Mouse (Mus musculus) stomach, postnatal 0 days (tissue): ENCODE results near the gene Rtl10. TPM values are rescaled to one million over a fixed set of nuclear protein-coding genes. Genes with fewer than 3 reads are reported as not detected.

Experiments used
- ATAC-seq: fragments of 200-750 bp; cut with Nextera tagmentation; 2 replicates; pipeline ENCODE4 v1.8.0; 2017; ENCODE audit not compliant: low FRiP score, low TSS enrichment
- DNase-seq: peaks from one replicate; pipeline ENCODE4 v3.0.0-alpha.2; 2016; ENCODE audit warnings: low spot score
- H3K27ac ChIP-seq: fragments of 300-500 bp; sonication (generic); replicated peaks from 2 replicates; pipeline ENCODE4 v1.5.1; 2014; ENCODE audit warnings: mild to moderate bottlenecking, control low read depth
- H3K27me3 ChIP-seq: fragments of 300-500 bp; sonication (generic); 2 replicates; pipeline ENCODE4 v1.6.1; 2014; ENCODE audit warnings: low read length; ENCODE audit not compliant: control insufficient read depth, insufficient read depth
- H3K36me3 ChIP-seq: fragments of 300-500 bp; sonication (generic); 2 replicates; pipeline ENCODE4 v1.6.1; 2014; ENCODE audit warnings: low read length, mixed read lengths; ENCODE audit not compliant: control insufficient read depth, insufficient read depth
- H3K4me1 ChIP-seq: fragments of 300-500 bp; sonication (generic); replicated peaks from 2 replicates; pipeline ENCODE4 v1.6.1; 2014; ENCODE audit warnings: antibody characterized with exemption; ENCODE audit not compliant: control insufficient read depth, insufficient read depth
- H3K4me2 ChIP-seq: fragments of 300-500 bp; sonication (generic); replicated peaks from 2 replicates; pipeline ENCODE4 v1.6.1; 2014; ENCODE audit warnings: low read depth, mild to moderate bottlenecking, control low read depth, moderate library complexity
- H3K4me3 ChIP-seq: fragments of 300-500 bp; sonication (generic); 2 replicates; pipeline ENCODE4 v1.5.1; 2014; ENCODE audit warnings: low read depth, low read length, control low read depth
- H3K9ac ChIP-seq: fragments of 300-500 bp; sonication (generic); 2 replicates; pipeline ENCODE4 v1.6.1; 2014; ENCODE audit warnings: mild to moderate bottlenecking, low read length, control low read depth, mixed read lengths
- H3K9me3 ChIP-seq: fragments of 300-500 bp; sonication (generic); 2 replicates; pipeline ENCODE4 v1.6.1; 2016; ENCODE audit warnings: low read length; ENCODE audit not compliant: control insufficient read depth
- CTCF ChIP-seq: IDR thresholded peaks from 2 replicates; pipeline ENCODE4 v1.5.1; 2016; ENCODE audit warnings: antibody characterized with exemption, low read depth, mild to moderate bottlenecking, moderate library complexity
- EP300 ChIP-seq: optimal IDR thresholded peaks from 2 replicates; pipeline ENCODE3; 2016; ENCODE audit warnings: antibody characterized with exemption
- WGBS: fragments of 180-500 bp; shearing (Covaris S2); extraction: QIAGEN DNeasy Blood & Tissue Kit; methylation state at CpG from one replicate; pipeline ENCODE4 v1.1.7; 2014; 5-methylcytosine and 5-hydroxymethylcytosine counted together
- polyA plus RNA-seq: library from polyadenylated mRNA; unstranded; fragments of >200 nt; fragmentation: Nextera tagmentation; extraction: Ambion mirVana; gene quantifications from 2 replicates; pipeline ENCODE4 v1.2.1, GENCODE M21; 2015

Gene Rtl10
- polyA plus RNA-seq, 1 experiment from 2014 or later = 0.74 TPM

- no peak for ATAC-seq
- H3K36me3 ChIP-seq = peaks cover 11% of the 10 kb centered on the region; the same call in 1 of the 2 replicates
- no peaks in the 10 kb centered on the region for H3K9me3 ChIP-seq
- H3K27me3 ChIP-seq = no peaks in the 10 kb centered on the region
- no peak for DNase-seq
- no peak overlapping the region for H3K27ac ChIP-seq
- H3K4me1 ChIP-seq = no peaks in the 10 kb centered on the region; the same call in none of the 2 replicates
- no peak overlapping the region for H3K4me3 ChIP-seq
- H3K9ac ChIP-seq = no peak overlapping the region
- no peak for TF ChIP-seq CTCF
- TF ChIP-seq EP300 = no peak
- no peak overlapping the region for H3K4me2 ChIP-seq
These were observed 40.0 kb upstream of the Rtl10 start for GRCm38 (mm10) chr16:18458661-18459060.

- no peak overlapping the region; the same call in 1 of the 2 replicates for H3K9ac ChIP-seq
- H3K27ac ChIP-seq = no peak overlapping the region
- H3K4me3 ChIP-seq = no peak overlapping the region
- no peaks in the 10 kb centered on the region; the same call in none of the 2 replicates for H3K4me1 ChIP-seq
- DNase-seq = peak; percentile 31
- H3K4me2 ChIP-seq = no peak overlapping the region; the same call in 1 of the 2 replicates
- H3K27me3 ChIP-seq = no peaks in the 10 kb centered on the region
- 12% methylated on average over 12 of the region's 12 CpGs for WGBS
- no peaks in the 10 kb centered on the region for H3K9me3 ChIP-seq
- H3K36me3 ChIP-seq = peaks cover 11% of the 10 kb centered on the region; the same call in 1 of the 2 replicates
- peak; percentile 38; the same call in 1 of the 2 replicates for ATAC-seq
- TF ChIP-seq CTCF (no peak), EP300 (no peak)
These were observed 39.3 kb upstream of the Rtl10 start for GRCm38 (mm10) chr16:18459335-18459954.

GRCm38 (mm10) chr16:18459955-18460370, 38.7 kb upstream of the Rtl10 start:
- H3K9ac ChIP-seq = peak overlapping the region; percentile 31; the same call in 1 of the 2 replicates
- H3K4me3 ChIP-seq = no peak overlapping the region
- TF ChIP-seq CTCF (no peak), EP300 (no peak)
- peaks cover 11% of the 10 kb centered on the region; the same call in 1 of the 2 replicates for H3K36me3 ChIP-seq
- no peak overlapping the region for H3K27ac ChIP-seq
- no peaks in the 10 kb centered on the region for H3K27me3 ChIP-seq
- no peaks in the 10 kb centered on the region for H3K9me3 ChIP-seq
- H3K4me1 ChIP-seq = no peaks in the 10 kb centered on the region; the same call in none of the 2 replicates
- 11% methylated on average over 11 of the region's 11 CpGs for WGBS
- peak overlapping the region; percentile 14; the same call in 1 of the 2 replicates for H3K4me2 ChIP-seq
- ATAC-seq = peak; percentile 53; the same call in 1 of the 2 replicates
- DNase-seq = no peak

GRCm38 (mm10) chr16:18460826-18461225, 37.9 kb upstream of the Rtl10 start:
- no peak for DNase-seq

GRCm38 (mm10) chr16:18462031-18462430, 36.7 kb upstream of the Rtl10 start:
- Histone ChIP-seq H3K4me2 (no peak overlapping the region), H3K27me3 (no peaks in the 10 kb centered on the region), H3K9ac (no peak overlapping the region), H3K36me3 (peaks cover 4% of the 10 kb centered on the region; the same call in 1 of the 2 replicates), H3K27ac (no peak overlapping the region), H3K4me1 (no peaks in the 10 kb centered on the region; the same call in none of the 2 replicates), H3K4me3 (no peak overlapping the region), H3K9me3 (no peaks in the 10 kb centered on the region)
- 82% methylated on average over 9 of the region's 9 CpGs for WGBS
- TF ChIP-seq CTCF (no peak), EP300 (no peak)
- DNase-seq (no peak), ATAC-seq (no peak)

More at GRCm38 (mm10) chr16:18460826-18461225, 37.9 kb upstream of the Rtl10 start:
- Histone ChIP-seq H3K36me3 (peaks cover 11% of the 10 kb centered on the region; the same call in 1 of the 2 replicates), H3K27me3 (no peaks in the 10 kb centered on the region), H3K9me3 (no peaks in the 10 kb centered on the region), H3K4me3 (no peak overlapping the region), H3K4me1 (no peaks in the 10 kb centered on the region; the same call in none of the 2 replicates), H3K27ac (no peak overlapping the region), H3K9ac (no peak overlapping the region), H3K4me2 (no peak overlapping the region)
- no peak for TF ChIP-seq EP300
- TF ChIP-seq CTCF = no peak
- ATAC-seq = no peak
- WGBS = 89% methylated on average over 3 of the region's 3 CpGs

- no peak for DNase-seq
- no peaks in the 10 kb centered on the region; the same call in none of the 2 replicates for H3K4me1 ChIP-seq
- 60% methylated on average over 8 of the region's 8 CpGs for WGBS
- H3K36me3 ChIP-seq = peaks cover 3% of the 10 kb centered on the region; the same call in 1 of the 2 replicates
- no peak overlapping the region for H3K27ac ChIP-seq
- H3K4me3 ChIP-seq = no peak overlapping the region
- no peak overlapping the region for H3K4me2 ChIP-seq
- no peaks in the 10 kb centered on the region for H3K9me3 ChIP-seq
- no peak overlapping the region for H3K9ac ChIP-seq
- no peak for ATAC-seq
- TF ChIP-seq CTCF = no peak
- TF ChIP-seq EP300 = no peak
- no peaks in the 10 kb centered on the region for H3K27me3 ChIP-seq
These were observed 36.1 kb upstream of the Rtl10 start for GRCm38 (mm10) chr16:18462598-18462997.
